25 mouse cellular contexts compared by ENCODE assay signal in genomic region chr8:84561698-84562097, GRCm38 (mm10).
"Had no signal": no experiment of that assay in that cellular context is flagged by ENCODE, and none has a peak within 500 bp of the region (broad histone marks: within the 10 kb centered on the region; RNA-seq: fewer than 3 reads in every experiment).

No protein-coding gene starts in this region.

- H3K9ac ChIP-seq: forebrain, postnatal 0 days; heart, embryonic 13.5 days; heart, embryonic 15.5 days; hindbrain, embryonic 13.5 days; hindbrain, embryonic 15.5 days; kidney, embryonic 15.5 days; limb, embryonic 13.5 days had no signal

- H3K4me2 ChIP-seq: heart, embryonic 11.5 days; heart, embryonic 13.5 days; heart, embryonic 15.5 days; hindbrain, embryonic 13.5 days; hindbrain, embryonic 15.5 days; kidney, embryonic 15.5 days; limb, embryonic 13.5 days had no signal

- DNase-seq: forebrain, postnatal 0 days; gastrocnemius, postnatal 14 days; gastrocnemius, postnatal 36 days; heart, adult 11 months; heart, adult 2 months; heart, postnatal 14 days; heart, postnatal 36 days; kidney, adult 11 months; kidney, adult 2 months; kidney, adult 9 months; kidney, postnatal 14 days; kidney, postnatal 36 days; layer of hippocampus, adult 9-11 months; layer of hippocampus, postnatal 36 days; left cerebral cortex, postnatal 4 days had no signal

- H3K36me3 ChIP-seq: heart, embryonic 13.5 days; heart, embryonic 15.5 days; kidney, embryonic 15.5 days; limb, embryonic 13.5 days had no signal

- H3K27ac ChIP-seq: heart, adult 2 months; heart, embryonic 13.5 days; heart, embryonic 15.5 days; hindbrain, embryonic 13.5 days; hindbrain, embryonic 15.5 days; hindbrain, postnatal 0 days; kidney, embryonic 15.5 days; kidney, postnatal 0 days; limb, embryonic 13.5 days had no signal

- H3K9me3 ChIP-seq: heart, embryonic 13.5 days; heart, embryonic 15.5 days; hindbrain, embryonic 13.5 days; hindbrain, embryonic 15.5 days; kidney, embryonic 15.5 days; limb, embryonic 13.5 days had no signal

- ATAC-seq: forebrain, postnatal 0 days; hindbrain, postnatal 0 days; intestine, embryonic 16.5 days had no signal

- H3K4me3 ChIP-seq: heart, adult 2 months; heart, embryonic 13.5 days; heart, embryonic 15.5 days; hindbrain, embryonic 13.5 days; hindbrain, embryonic 15.5 days; kidney, embryonic 15.5 days; limb, embryonic 13.5 days had no signal
